Mouse (Mus musculus) midbrain, embryonic 10.5 days (tissue): ENCODE data around the gene Fbxo45. TPM values are rescaled to one million over a fixed set of nuclear protein-coding genes. Genes with fewer than 3 reads are reported as not detected.

Experiments
- DNase-seq: peaks from one replicate; pipeline ENCODE4 v3.0.0-alpha.2; 2017; ENCODE audit warnings: low spot score
- H3K27ac ChIP-seq: fragments of 300-500 bp; sonication (generic); replicated peaks from 2 replicates; pipeline ENCODE4 v1.5.1; 2016; ENCODE audit warnings: mild to moderate bottlenecking
- H3K27me3 ChIP-seq: fragments of 300-500 bp; sonication (generic); 2 replicates; pipeline ENCODE4 v1.6.1; 2016; ENCODE audit warnings: low read depth, mild to moderate bottlenecking; ENCODE audit not compliant: poor library complexity, severe bottlenecking
- H3K36me3 ChIP-seq: fragments of 300-500 bp; sonication (generic); 2 replicates; pipeline ENCODE4 v1.6.1; 2016; ENCODE audit warnings: mild to moderate bottlenecking, moderate library complexity
- H3K4me1 ChIP-seq: fragments of 300-500 bp; sonication (generic); 2 replicates; pipeline ENCODE4 v1.6.1; 2016
- H3K4me3 ChIP-seq: fragments of 300-500 bp; sonication (generic); 2 replicates; pipeline ENCODE4 v1.5.1; 2016; ENCODE audit warnings: mild to moderate bottlenecking, moderate library complexity
- H3K9me3 ChIP-seq: fragments of 300-500 bp; sonication (generic); replicated peaks from 2 replicates; pipeline ENCODE4 v1.6.1; 2016; ENCODE audit warnings: mild to moderate bottlenecking
- WGBS: fragments of 180-500 bp; shearing (Covaris S2); methylation state at CpG from one replicate; pipeline ENCODE4 v1.1.7; 2016; 5-methylcytosine and 5-hydroxymethylcytosine counted together
- microRNA counts: library from miRNA; unstranded; fragments of <30 nt; microRNA quantifications from one replicate; lab custom pipeline; 2017
- microRNA-seq: library from miRNA; unstranded; fragments of <30 nt; microRNA quantifications from one replicate; pipeline ENCODE4, GENCODE M21; 2017
- polyA plus RNA-seq: library from polyadenylated mRNA; unstranded; fragments of >200 nt; fragmentation: Nextera tagmentation; extraction: Ambion mirVana; gene quantifications from 2 replicates; pipeline ENCODE4 v1.2.1, GENCODE M21; 2016

Fbxo45 gene
- polyA plus RNA-seq, 1 experiment from 2014 or later = 7.0 TPM

DNA sequence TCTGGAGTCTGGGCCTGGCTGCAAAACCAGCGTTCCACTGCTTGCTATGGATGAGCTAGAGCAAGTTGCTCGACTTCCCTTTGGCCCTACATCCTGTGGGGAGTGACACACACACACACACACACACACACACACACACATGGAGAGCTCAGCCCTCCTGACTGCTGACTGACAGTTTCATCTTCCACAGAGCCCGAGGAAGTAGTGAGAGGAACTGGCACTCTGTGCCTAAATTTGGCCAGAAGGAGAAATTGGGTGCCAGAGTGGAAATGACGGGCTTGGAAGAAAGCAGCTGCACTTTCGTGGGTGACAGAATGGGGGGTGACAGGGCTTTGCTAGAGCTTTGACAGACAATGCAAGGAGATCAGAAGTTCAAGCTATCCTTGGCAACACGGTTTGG is 57.8 kb downstream of the Fbxo45 start:
- 83% methylated on average over 6 of the region's 6 CpGs for WGBS

DNA sequence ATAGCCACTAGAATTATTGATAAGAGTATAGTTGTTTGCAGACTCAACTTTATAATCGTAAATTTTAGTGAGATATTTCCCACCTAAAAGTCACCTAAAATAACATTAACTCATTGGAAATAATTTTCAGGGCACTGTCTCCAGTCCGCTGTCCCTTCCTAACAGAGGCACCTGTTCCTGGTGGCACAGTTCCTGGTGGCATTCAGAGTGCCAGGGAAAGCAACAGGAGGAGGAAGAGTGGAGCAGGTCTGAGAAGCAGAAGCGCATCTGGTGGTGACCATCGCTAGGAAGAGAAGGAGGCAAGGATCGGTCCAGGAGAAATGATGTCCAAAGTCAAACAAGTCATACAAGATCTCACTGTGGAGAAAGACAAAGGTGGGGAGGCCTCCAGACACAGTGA is 60.9 kb downstream of the Fbxo45 start:
- no peak overlapping the region for H3K27ac ChIP-seq
- H3K27me3 ChIP-seq = no peaks in the 10 kb centered on the region
- 95% methylated on average over 5 of the region's 5 CpGs for WGBS
- DNase-seq = no peak
- H3K9me3 ChIP-seq = no peaks in the 10 kb centered on the region
- no peaks in the 10 kb centered on the region for H3K36me3 ChIP-seq
- no peaks in the 10 kb centered on the region for H3K4me1 ChIP-seq
- no peak overlapping the region for H3K4me3 ChIP-seq

More for the DNA sequence above, 57.8 kb downstream of the Fbxo45 start:
- Histone ChIP-seq H3K36me3 (no peaks in the 10 kb centered on the region), H3K9me3 (no peaks in the 10 kb centered on the region), H3K4me1 (no peaks in the 10 kb centered on the region), H3K27me3 (no peaks in the 10 kb centered on the region), H3K27ac (no peak overlapping the region), H3K4me3 (no peak overlapping the region)
- DNase-seq = no peak

MicroRNAs within 50 kb of the gene (microRNA counts, 519-probe panel; counts per million panel counts)
- microRNA mmu-miR-1946a (lab: Ali Mortazavi, UCI) = not detected

Small RNAs within 50 kb of the gene (microRNA-seq; reads per million reads assigned to microRNA genes)
- not detected for gene Mir1946a

Other genes starting within 250 kb of the Fbxo45 start
- gene Senp5, start 243.9 kb downstream of the Fbxo45 start, polyA plus RNA-seq = 18.4 and 21.1 TPM in 2 replicates
- gene Pak2, start 167.8 kb downstream of the Fbxo45 start, polyA plus RNA-seq = 40.8 and 45.1 TPM in 2 replicates
- gene Pigx, start 147.4 kb downstream of the Fbxo45 start, polyA plus RNA-seq = 148 and 153 TPM in 2 replicates
- 36.2 and 38.3 TPM in 2 replicates for gene Cep19, start 147.4 kb downstream of the Fbxo45 start, polyA plus RNA-seq
- gene Nrros, start 81.6 kb downstream of the Fbxo45 start, polyA plus RNA-seq = 8.9 and 9.1 TPM in 2 replicates
- 0.25 TPM in 1 of 2 replicates, not detected in the other for gene Bex6, start 67.3 kb downstream of the Fbxo45 start, polyA plus RNA-seq
- gene Wdr53, start 69 bp upstream of the Fbxo45 start, polyA plus RNA-seq = 18.6 and 19.2 TPM in 2 replicates
- gene Smco1, start 24.3 kb upstream of the Fbxo45 start, polyA plus RNA-seq = 0.07 TPM in 1 of 2 replicates, not detected in the other
- gene Rnf168, start 30.3 kb upstream of the Fbxo45 start, polyA plus RNA-seq = 34.6 and 35.2 TPM in 2 replicates
- gene Ubxn7, start 85.1 kb upstream of the Fbxo45 start, polyA plus RNA-seq = 25.7 and 28.5 TPM in 2 replicates
- not detected in 2 replicates for gene Tm4sf19, start 153.3 kb upstream of the Fbxo45 start, polyA plus RNA-seq
- gene Tctex1d2, start 172.5 kb upstream of the Fbxo45 start, polyA plus RNA-seq = 34.6 and 36.3 TPM in 2 replicates
- 43.1 and 46.4 TPM in 2 replicates for gene Pcyt1a, start 183.8 kb upstream of the Fbxo45 start, polyA plus RNA-seq
- gene Slc51a, start 240.7 kb upstream of the Fbxo45 start, polyA plus RNA-seq = 0.16 and 0.35 TPM in 2 replicates
- gene Zdhhc19, start 249.1 kb upstream of the Fbxo45 start, polyA plus RNA-seq = not detected in 2 replicates